Mouse (Mus musculus) intestine, embryonic 15.5 days (tissue): Measurements from ENCODE around the gene Plekha4. TPM values are rescaled to one million over a fixed set of nuclear protein-coding genes. Genes with fewer than 3 reads are reported as not detected.
"Not testable (repeated sequence)": the region's sequence is repeated elsewhere in the genome, so short reads cannot be mapped to it uniquely, and the experiment has no call there.

Experiments
- ATAC-seq: fragments of 200-750 bp; cut with Nextera tagmentation; 2 replicates; pipeline ENCODE4 v1.8.0; 2017; ENCODE audit warnings: moderate TSS enrichment, moderate library complexity
- H3K27ac ChIP-seq: fragments of 300-500 bp; sonication (generic); 2 replicates; pipeline ENCODE4 v1.5.1; 2015; ENCODE audit warnings: mild to moderate bottlenecking, inconsistent platforms
- H3K27me3 ChIP-seq: fragments of 300-500 bp; sonication (generic); replicated peaks from 2 replicates; pipeline ENCODE4 v1.6.1; 2015; ENCODE audit warnings: inconsistent platforms
- H3K36me3 ChIP-seq: fragments of 300-500 bp; sonication (generic); 2 replicates; pipeline ENCODE4 v1.6.1; 2015; ENCODE audit warnings: inconsistent platforms
- H3K4me1 ChIP-seq: fragments of 300-500 bp; sonication (generic); replicated peaks from 2 replicates; pipeline ENCODE4 v1.6.1; 2015; ENCODE audit warnings: inconsistent platforms
- H3K4me2 ChIP-seq: fragments of 300-500 bp; sonication (generic); replicated peaks from 2 replicates; pipeline ENCODE4 v1.6.1; 2015; ENCODE audit warnings: mild to moderate bottlenecking, inconsistent platforms
- H3K4me3 ChIP-seq: fragments of 300-500 bp; sonication (generic); replicated peaks from 2 replicates; pipeline ENCODE4 v1.5.1; 2015; ENCODE audit warnings: inconsistent platforms
- H3K9ac ChIP-seq: fragments of 300-500 bp; sonication (generic); 2 replicates; pipeline ENCODE4 v1.6.1; 2015; ENCODE audit warnings: inconsistent platforms
- H3K9me3 ChIP-seq: fragments of 300-500 bp; sonication (generic); 2 replicates; pipeline ENCODE4 v1.6.1; 2016; ENCODE audit warnings: inconsistent platforms
- WGBS: fragments of 180-500 bp; shearing (Covaris S2); methylation state at CpG from one replicate; pipeline ENCODE4 v1.1.7; 2015; 5-methylcytosine and 5-hydroxymethylcytosine counted together
- polyA plus RNA-seq: library from polyadenylated mRNA; unstranded; fragments of >200 nt; fragmentation: Nextera tagmentation; extraction: Ambion mirVana; gene quantifications from 2 replicates; pipeline ENCODE4 v1.2.1, GENCODE M21; 2015

Plekha4 gene
- polyA plus RNA-seq: 0.83 and 1.5 TPM in 2 replicates

DNA sequence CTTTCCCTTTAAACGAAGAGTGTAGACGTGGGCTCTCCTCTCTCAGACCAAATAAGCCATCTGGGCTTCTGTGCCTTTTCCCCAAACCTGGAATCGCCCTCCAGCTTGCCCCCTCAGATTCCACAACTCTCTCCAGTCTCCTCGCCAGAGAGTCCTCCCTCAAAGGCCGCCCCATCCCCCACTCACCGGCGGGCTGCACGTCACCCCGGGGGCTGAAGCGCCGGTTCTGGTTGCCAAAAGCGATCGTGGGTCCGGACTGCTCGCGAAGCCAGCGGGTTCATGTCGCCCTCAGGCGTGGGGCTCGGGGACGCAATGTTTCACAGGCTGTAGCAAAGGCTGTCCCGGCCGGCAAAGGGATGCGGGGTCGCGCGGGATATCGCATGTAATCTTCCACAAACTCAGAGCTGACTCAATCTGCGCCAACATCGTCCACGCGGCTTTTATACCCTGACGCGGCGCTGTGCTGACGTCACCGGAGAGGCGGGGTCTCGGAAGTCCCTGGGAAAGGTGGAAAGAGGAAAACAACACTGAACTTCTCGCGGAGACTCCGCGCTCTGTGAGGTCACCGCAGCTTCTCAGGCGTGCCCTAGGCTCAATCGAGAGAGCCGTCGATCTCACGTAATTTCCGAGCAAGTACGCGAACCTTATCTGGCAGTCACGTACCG is at the start of gene Plekha4, which contains the start of gene Ppp1r15a:
TSS of gene Plekha4 (plus strand) at position 522 of the 665 bp plus-strand sequence.
TSS of gene Ppp1r15a (minus strand) at position 460 of the 665 bp plus-strand sequence.
- H3K4me2 ChIP-seq: peak within 1 kb of the TSS; percentile 83
- H3K36me3 ChIP-seq: no peaks in the 10 kb centered on the region
- peak within 1 kb of the TSS; percentile 72 for H3K4me3 ChIP-seq
- WGBS: under 1% methylated on average over 54 of the region's 54 CpGs
- H3K9ac ChIP-seq: peak within 1 kb of the TSS; percentile 84
- H3K4me1 ChIP-seq: peaks cover 30% of the 10 kb centered on the region
- H3K27ac ChIP-seq: peak within 1 kb of the TSS; percentile 91
- no peaks in the 10 kb centered on the region for H3K27me3 ChIP-seq
- ATAC-seq: peak; percentile 87
- no peaks in the 10 kb centered on the region for H3K9me3 ChIP-seq

DNA sequence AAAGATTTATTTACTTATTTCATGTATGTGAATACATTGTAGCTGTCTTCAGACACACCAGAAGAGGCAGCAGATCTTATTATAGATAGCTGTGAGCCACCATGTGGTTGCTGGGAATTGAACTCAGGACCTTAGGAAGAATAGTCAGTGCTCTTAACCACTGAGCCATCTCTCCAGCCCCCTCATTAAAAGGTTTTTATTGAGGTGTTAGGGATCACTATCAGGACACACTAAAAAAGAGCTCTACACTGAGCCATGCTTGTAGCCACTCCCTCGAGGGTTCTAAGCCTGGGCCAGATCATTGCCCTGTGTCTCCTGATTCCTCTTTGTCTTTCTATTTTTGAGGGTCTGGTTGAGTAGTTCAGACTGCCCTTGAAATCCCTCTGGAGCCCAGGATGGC is 49.7 kb upstream of the Plekha4 start:
- Histone ChIP-seq H3K9ac (no peak overlapping the region), H3K4me1 (0 out of 2 replicates have a peak, but pooled peaks cover 2% of the 10 kb centered on the region)
- ATAC-seq: no peak

DNA sequence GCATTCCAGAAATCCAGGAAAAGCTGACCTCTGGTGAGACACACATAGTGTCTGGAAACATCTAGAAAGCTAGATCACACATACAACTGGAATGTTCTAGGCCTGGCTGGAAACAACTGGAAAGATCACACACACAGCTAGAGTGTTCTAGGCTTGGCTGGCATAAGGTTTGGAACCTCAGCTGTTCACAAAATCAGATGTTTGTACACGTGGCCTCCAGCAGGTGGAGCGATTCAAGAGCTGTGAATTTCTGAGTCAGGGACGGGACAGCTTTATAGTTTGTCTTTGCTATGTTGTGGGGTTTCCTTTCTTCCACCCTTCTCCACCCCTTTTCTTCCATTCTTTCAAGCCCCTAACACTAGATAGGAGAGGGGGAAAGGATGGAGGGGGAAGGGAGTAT is 49.1 kb upstream of the Plekha4 start:
- Histone ChIP-seq H3K4me3 (no peak overlapping the region), H3K4me2 (no peak overlapping the region), H3K9me3 (no peaks in the 10 kb centered on the region), H3K36me3 (no peaks in the 10 kb centered on the region), H3K27me3 (no peaks in the 10 kb centered on the region), H3K27ac (no peak overlapping the region), H3K4me1 (0 out of 2 replicates have a peak, but pooled peaks cover 2% of the 10 kb centered on the region), H3K9ac (no peak overlapping the region)
- 10% methylated on average over 3 of the region's 3 CpGs for WGBS
- ATAC-seq: no peak

More for the DNA sequence above, 49.7 kb upstream of the Plekha4 start:
- Histone ChIP-seq H3K36me3 (no peaks in the 10 kb centered on the region), H3K4me2 (no peak overlapping the region), H3K27ac (no peak overlapping the region), H3K4me3 (no peak overlapping the region), H3K9me3 (no peaks in the 10 kb centered on the region), H3K27me3 (no peaks in the 10 kb centered on the region)
- 44% methylated on average over 1 of the region's 1 CpGs for WGBS

DNA sequence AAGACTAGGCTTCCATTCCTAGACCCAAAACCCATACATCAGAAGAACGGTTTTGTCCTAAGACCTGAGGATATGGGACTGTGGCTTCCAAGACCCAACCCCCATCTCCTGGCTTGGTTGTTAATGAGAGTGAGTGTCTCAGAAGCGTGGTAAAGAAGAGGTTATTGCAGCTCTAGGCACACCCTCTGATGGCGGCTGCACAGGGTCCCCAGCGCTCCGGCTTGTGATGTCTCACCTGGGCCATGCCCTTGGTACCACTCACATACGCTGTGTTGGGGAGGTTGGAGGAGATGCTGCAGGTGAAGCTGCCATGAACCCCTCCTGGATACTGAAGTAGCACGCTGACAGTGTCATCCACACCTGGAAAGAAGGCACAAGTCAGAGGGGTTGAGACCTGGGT is 47.4 kb upstream of the Plekha4 start:
- 0 out of 2 replicates have a peak, but pooled peaks cover 2% of the 10 kb centered on the region for H3K4me1 ChIP-seq
- no peak overlapping the region for H3K4me3 ChIP-seq
- ATAC-seq: no peak
- no peaks in the 10 kb centered on the region for H3K36me3 ChIP-seq
- no peak overlapping the region for H3K9ac ChIP-seq
- WGBS: 92% methylated on average over 7 of the region's 7 CpGs
- no peak overlapping the region for H3K4me2 ChIP-seq
- H3K27me3 ChIP-seq: no peaks in the 10 kb centered on the region
- no peak overlapping the region for H3K27ac ChIP-seq
- H3K9me3 ChIP-seq: no peaks in the 10 kb centered on the region

DNA sequence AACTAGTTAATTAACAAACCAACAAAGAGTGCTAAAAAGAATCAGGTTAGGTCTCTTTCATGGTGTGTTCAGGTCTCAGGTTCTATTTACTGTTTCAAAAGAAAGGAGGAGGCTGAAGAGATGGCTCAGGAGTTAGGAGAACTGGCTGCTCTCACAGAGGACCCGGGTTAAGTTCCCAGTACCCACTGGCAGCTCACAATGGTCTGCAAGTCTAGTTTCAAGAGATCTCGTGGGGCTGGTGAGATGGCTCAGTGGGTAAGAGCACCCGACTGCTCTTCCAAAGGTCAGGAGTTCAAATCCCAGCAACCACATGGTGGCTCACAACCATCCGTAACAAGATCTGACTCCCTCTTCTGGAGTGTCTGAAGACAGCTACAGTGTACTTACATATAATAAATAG is 45.8 kb upstream of the Plekha4 start:
- not testable (repeated sequence) for H3K4me1 ChIP-seq, H3K4me3 ChIP-seq, H3K9ac ChIP-seq, H3K4me2 ChIP-seq, H3K9me3 ChIP-seq, ATAC-seq, H3K36me3 ChIP-seq, H3K27me3 ChIP-seq, H3K27ac ChIP-seq
- 73% methylated on average over 4 of the region's 4 CpGs for WGBS

DNA sequence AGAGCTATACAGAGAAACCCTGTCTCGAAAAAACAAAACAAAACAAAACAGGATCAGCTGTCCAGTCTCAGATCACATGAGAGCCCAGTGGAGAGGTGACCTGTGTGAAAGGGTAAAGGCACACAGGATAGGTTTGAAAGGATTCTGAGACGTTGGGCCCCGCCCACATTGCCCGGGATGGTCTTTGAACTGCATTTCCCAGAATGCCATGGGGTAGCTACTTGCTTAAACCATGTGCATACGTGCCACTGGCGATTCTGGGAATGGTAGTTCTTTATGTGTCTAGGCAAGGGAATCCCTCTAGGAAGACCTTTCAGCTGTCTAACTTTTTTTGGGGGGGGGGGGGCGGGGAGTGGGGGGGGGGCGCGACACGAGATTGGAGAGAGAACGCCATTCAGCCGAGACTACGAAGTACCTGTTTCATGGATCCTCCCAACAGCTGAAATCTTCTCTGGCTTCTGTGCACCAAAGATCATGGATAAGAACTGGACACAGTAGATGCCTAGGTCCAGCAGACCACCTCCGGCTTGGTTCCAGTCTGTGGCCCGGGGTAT is 44.7 kb upstream of the Plekha4 start, which contains the start of gene Tulp2:
TSS of gene Tulp2 (plus strand) at position 504 of the 554 bp plus-strand sequence.
- no peaks in the 10 kb centered on the region for H3K36me3 ChIP-seq
- H3K9ac ChIP-seq: no peak within 1 kb of the TSS
- H3K9me3 ChIP-seq: no peaks in the 10 kb centered on the region
- no peaks in the 10 kb centered on the region for H3K27me3 ChIP-seq
- ATAC-seq: peak; percentile 76
- WGBS: 54% methylated on average over 15 of the region's 15 CpGs
- H3K4me3 ChIP-seq: no peak within 1 kb of the TSS
- H3K4me1 ChIP-seq: no peaks in the 10 kb centered on the region
- H3K4me2 ChIP-seq: no peak within 1 kb of the TSS
- no peak within 1 kb of the TSS for H3K27ac ChIP-seq

DNA sequence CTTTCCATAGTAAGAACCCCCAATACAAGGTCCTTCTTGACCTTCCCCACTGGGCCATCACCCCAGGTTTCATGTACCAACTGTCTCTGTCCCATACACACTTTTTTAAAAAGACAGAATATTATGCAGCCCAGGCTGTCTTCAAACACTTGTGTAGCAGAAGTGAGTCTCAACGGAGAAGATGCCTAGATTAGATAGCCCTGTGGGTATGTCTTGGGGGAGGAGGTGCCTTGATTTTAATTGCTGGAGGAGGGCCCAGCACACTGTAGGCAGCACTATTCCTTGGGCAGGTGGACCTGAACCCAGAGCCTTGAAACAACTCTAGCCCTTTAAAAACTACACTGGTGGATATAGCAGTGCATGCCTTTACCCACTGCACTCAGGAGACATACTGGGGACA is 44.0 kb upstream of the Plekha4 start:
- WGBS: 73% methylated on average over 1 of the region's 1 CpGs
- H3K4me1 ChIP-seq: no peaks in the 10 kb centered on the region
- no peak overlapping the region for H3K4me2 ChIP-seq

DNA sequence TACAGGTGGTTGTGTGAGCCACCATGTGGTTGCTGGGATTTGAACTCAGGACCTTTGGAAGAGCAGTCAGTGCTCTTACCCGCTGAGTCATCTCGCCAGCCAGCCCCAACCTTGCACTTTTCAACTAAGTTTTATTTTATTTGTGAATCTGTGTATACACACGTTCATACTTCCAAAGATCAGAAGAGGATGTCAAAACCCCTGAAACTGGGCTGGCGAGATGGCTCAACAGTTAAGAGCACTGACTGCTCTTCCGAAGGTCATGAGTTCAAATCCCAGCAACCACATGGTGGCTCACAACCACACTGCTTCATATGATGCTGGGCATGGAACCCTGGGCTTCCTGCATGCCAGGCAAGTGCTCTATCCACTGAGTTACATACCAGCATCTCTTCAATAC is 41.1 kb upstream of the Plekha4 start:
- ATAC-seq, H3K9me3 ChIP-seq: not testable (repeated sequence)
- WGBS: 84% methylated on average over 5 of the region's 5 CpGs

More for the DNA sequence above, 44.0 kb upstream of the Plekha4 start:
- no peaks in the 10 kb centered on the region for H3K36me3 ChIP-seq
- ATAC-seq: no peak
- H3K4me3 ChIP-seq: no peak overlapping the region
- no peak overlapping the region for H3K9ac ChIP-seq
- no peak overlapping the region for H3K27ac ChIP-seq
- H3K27me3 ChIP-seq: no peaks in the 10 kb centered on the region
- no peaks in the 10 kb centered on the region for H3K9me3 ChIP-seq

DNA sequence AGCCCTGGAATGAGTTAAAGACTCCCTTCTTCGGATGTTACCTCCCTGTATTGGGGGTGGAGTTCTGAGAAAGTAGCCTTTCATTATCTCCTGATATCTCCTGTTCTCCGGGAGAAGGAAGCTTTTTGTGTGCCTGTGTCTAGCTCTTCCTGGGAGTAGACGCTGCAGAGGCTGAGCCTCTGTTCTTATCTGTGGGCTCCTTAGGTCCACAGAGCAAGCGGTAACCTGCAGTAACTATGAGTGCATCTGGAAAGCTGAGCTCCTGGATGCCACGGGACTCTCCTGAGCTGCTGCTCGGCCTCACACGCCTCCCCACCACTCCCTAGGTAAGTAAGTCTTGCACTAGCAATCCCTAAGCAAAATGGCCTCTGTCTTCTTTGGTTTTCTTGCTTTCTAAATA is 40.0 kb upstream of the Plekha4 start:
- Histone ChIP-seq H3K27me3 (no peaks in the 10 kb centered on the region), H3K4me2 (no peak overlapping the region), H3K9ac (no peak overlapping the region), H3K27ac (no peak overlapping the region), H3K36me3 (no peaks in the 10 kb centered on the region), H3K4me3 (no peak overlapping the region), H3K9me3 (no peaks in the 10 kb centered on the region), H3K4me1 (peaks cover 20% of the 10 kb centered on the region)
- WGBS: 60% methylated on average over 7 of the region's 7 CpGs
- no peak for ATAC-seq

More for the DNA sequence above, 41.1 kb upstream of the Plekha4 start:
- not testable (repeated sequence) for H3K36me3 ChIP-seq, H3K9ac ChIP-seq, H3K4me3 ChIP-seq, H3K4me2 ChIP-seq, H3K27ac ChIP-seq, H3K27me3 ChIP-seq
- H3K4me1 ChIP-seq: peaks cover 11% of the 10 kb centered on the region; the same call in 1 of the 2 replicates

DNA sequence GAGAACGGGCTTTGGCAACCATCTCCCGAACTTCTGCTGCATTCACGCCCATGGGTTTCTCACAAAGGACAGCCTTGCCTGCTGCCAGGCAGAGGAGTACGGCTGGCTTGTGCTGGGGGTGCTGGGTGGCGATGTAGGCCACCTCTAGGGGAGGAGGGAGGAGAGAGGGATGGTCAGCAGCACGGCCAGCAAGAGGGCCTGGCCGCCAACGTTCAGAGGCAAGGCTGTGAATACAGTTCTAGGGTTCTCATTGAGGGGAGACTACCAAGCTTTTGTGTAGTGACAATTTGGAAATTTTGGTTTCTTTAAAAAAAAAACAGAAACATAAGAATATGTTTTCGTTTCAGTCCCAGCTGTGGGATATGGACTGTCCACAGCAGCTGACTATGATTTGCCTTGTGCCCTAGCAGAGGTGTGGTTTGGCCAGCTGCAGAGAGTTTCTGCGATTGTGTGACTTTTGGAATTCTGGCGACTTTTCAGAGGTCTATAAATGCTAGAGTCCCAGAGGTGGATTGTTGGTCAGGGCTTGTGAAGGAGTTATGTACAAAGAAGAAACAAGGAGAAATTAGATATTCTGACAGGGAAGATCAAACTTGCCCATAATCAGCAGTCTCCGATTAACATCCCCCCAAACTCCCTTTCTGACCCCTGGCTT is 39.2 kb upstream of the Plekha4 start, which contains the start of gene Gm45808:
TSS of gene Gm45808 (minus strand) at position 51 of the 655 bp plus-strand sequence.
- H3K27me3 ChIP-seq: no peaks in the 10 kb centered on the region
- WGBS: 83% methylated on average over 12 of the region's 12 CpGs
- no peak for ATAC-seq

DNA sequence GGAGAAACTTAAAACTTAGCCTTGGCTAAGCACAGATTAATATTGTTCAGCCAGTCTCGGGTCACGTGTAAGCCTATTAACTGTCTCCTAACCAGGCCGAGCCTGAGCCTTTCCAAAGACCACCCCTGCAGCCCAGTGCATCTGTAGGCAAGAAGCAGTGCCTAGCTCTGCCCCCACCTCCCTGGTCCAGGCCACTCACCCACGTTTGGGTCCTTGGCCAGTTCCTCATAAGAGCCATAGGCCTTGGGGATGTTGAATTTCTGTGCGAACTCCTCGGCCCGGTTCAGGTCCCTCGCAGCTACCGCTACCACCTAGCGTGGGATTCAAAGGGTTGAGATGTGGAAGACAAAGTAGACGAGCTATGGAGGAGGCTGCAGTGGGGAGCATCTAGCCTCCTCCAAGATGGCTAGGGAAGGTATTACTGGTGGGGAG is 38.3 kb upstream of the Plekha4 start:
- H3K36me3 ChIP-seq: peaks cover 4% of the 10 kb centered on the region; the same call in 1 of the 2 replicates
- H3K4me1 ChIP-seq: peaks cover 27% of the 10 kb centered on the region
- peak overlapping the region; percentile 62; the same call in 1 of the 2 replicates for H3K27ac ChIP-seq
- H3K4me3 ChIP-seq: peak overlapping the region; percentile 46
- H3K9me3 ChIP-seq: no peaks in the 10 kb centered on the region
- 0 out of 2 replicates have a peak, but pooled peaks have one; percentile 4 for ATAC-seq
- 0 out of 2 replicates have a peak overlapping the region, but pooled peaks have one; percentile 55 for H3K9ac ChIP-seq
- peak overlapping the region; percentile 77 for H3K4me2 ChIP-seq
- WGBS: 46% methylated on average over 11 of the region's 11 CpGs
- no peaks in the 10 kb centered on the region for H3K27me3 ChIP-seq

More for the DNA sequence above, 39.2 kb upstream of the Plekha4 start, which contains the start of gene Gm45808:
- Histone ChIP-seq H3K9ac (no peak within 1 kb of the TSS), H3K27ac (peak within 1 kb of the TSS; percentile 62; the same call in 1 of the 2 replicates), H3K4me1 (peaks cover 23% of the 10 kb centered on the region), H3K4me2 (peak within 1 kb of the TSS; percentile 77; the same call in 1 of the 2 replicates), H3K36me3 (no peaks in the 10 kb centered on the region), H3K4me3 (no peak within 1 kb of the TSS), H3K9me3 (no peaks in the 10 kb centered on the region)
